Mouse (Mus musculus) gastrocnemius, postnatal 14 days (tissue): ENCODE measurements around the gene 1700025G04Rik. TPM values are rescaled to one million over a fixed set of nuclear protein-coding genes. Genes with fewer than 3 reads are reported as not detected.

Source experiments
- DNase-seq: peaks from one replicate; pipeline ENCODE4 v3.0.0; 2021; ENCODE audit warnings: mixed read lengths
- intact Hi-C: fragments of 180-260 bp; cut with DNase I; formaldehyde crosslinking; loops from one replicate; pipeline ENCODE4 v1.15.1; 2025; ENCODE audit warnings: low total_unique reads
- total RNA-seq, 2 experiments: library from RNA; stranded (reverse); gene quantifications; 2 replicates each; pipeline ENCODE4 v1.2.3; 2021

The 1700025G04Rik gene
- total RNA-seq, 2 experiments from 2014 or later: 50.2 to 53.4 TPM

GRCm38 (mm10) chr1:151881253-151881652 is 208.7 kb downstream of the 1700025G04Rik start:
- no peak for DNase-seq
- intact Hi-C loops: no loop called here

- intact Hi-C loops: no loop called here
- DNase-seq: no peak
Observed at GRCm38 (mm10) chr1:151880731-151881130, 209.2 kb downstream of the 1700025G04Rik start.

- intact Hi-C loops: no loop called here
- DNase-seq: no peak
Observed at GRCm38 (mm10) chr1:151879966-151880365, 210.0 kb downstream of the 1700025G04Rik start.

GRCm38 (mm10) chr1:151879308-151879850 is 210.5 kb downstream of the 1700025G04Rik start:
- DNase-seq: no peak

GRCm38 (mm10) chr1:151878411-151878810 is 211.5 kb downstream of the 1700025G04Rik start:
- intact Hi-C loops: no loop called here
- DNase-seq: no peak

More at GRCm38 (mm10) chr1:151879308-151879850, 210.5 kb downstream of the 1700025G04Rik start:
- intact Hi-C loops: no loop called here

- intact Hi-C loops: no loop called here
- DNase-seq: no peak
Observed at GRCm38 (mm10) chr1:151872971-151873370, 217.0 kb downstream of the 1700025G04Rik start.

GRCm38 (mm10) chr1:151864326-151864725 is 225.6 kb downstream of the 1700025G04Rik start:
- no peak for DNase-seq
- intact Hi-C loops: no loop called here

GRCm38 (mm10) chr1:151863797-151864147 is 226.2 kb downstream of the 1700025G04Rik start:
- DNase-seq: peak; percentile 34

GRCm38 (mm10) chr1:151863135-151863796 is 226.7 kb downstream of the 1700025G04Rik start:
- intact Hi-C loops: no loop called here
- no peak for DNase-seq

More at GRCm38 (mm10) chr1:151863797-151864147, 226.2 kb downstream of the 1700025G04Rik start:
- intact Hi-C loops: no loop called here

GRCm38 (mm10) chr1:151862109-151862508 is 227.8 kb downstream of the 1700025G04Rik start:
- no peak for DNase-seq

GRCm38 (mm10) chr1:151861334-151861995 is 228.5 kb downstream of the 1700025G04Rik start:
- intact Hi-C loops: no loop called here

More at GRCm38 (mm10) chr1:151862109-151862508, 227.8 kb downstream of the 1700025G04Rik start:
- intact Hi-C loops: no loop called here

GRCm38 (mm10) chr1:151858474-151858873 is 231.5 kb downstream of the 1700025G04Rik start:
- intact Hi-C loops: no loop called here
- no peak for DNase-seq

More at GRCm38 (mm10) chr1:151861334-151861995, 228.5 kb downstream of the 1700025G04Rik start:
- no peak for DNase-seq

- intact Hi-C loops: no loop called here
- DNase-seq: no peak
Observed at GRCm38 (mm10) chr1:151855561-151855960, 234.4 kb downstream of the 1700025G04Rik start.

- intact Hi-C loops: no loop called here
- DNase-seq: no peak
Observed at GRCm38 (mm10) chr1:151851976-151852375, 237.9 kb downstream of the 1700025G04Rik start.

- no peak for DNase-seq
- intact Hi-C loops: no loop called here
Observed at GRCm38 (mm10) chr1:151851051-151851848, 238.7 kb downstream of the 1700025G04Rik start.

GRCm38 (mm10) chr1:151849993-151850608 is 239.8 kb downstream of the 1700025G04Rik start:
- no peak for DNase-seq
- intact Hi-C loops: no loop called here

GRCm38 (mm10) chr1:151848286-151848685 is 241.6 kb downstream of the 1700025G04Rik start:
- DNase-seq: no peak
- intact Hi-C loops: no loop called here

GRCm38 (mm10) chr1:151845926-151846782 is 243.8 kb downstream of the 1700025G04Rik start:
- intact Hi-C loops: no loop called here
- no peak for DNase-seq
